Mouse (Mus musculus): Measurements from ENCODE around the gene Smtnl1. TPM values are rescaled to one million over a fixed set of nuclear protein-coding genes. Genes with fewer than 3 reads are reported as not detected.

Gene Smtnl1
- 0.37 and 0.49 TPM in 2 replicates for polyA plus RNA-seq (2014; fragmentation: Nextera tagmentation; extraction: Ambion mirVana)

- Histone ChIP-seq H3K9ac (ENCODE audit: low read depth, low read length) (no peak within 1 kb of the TSS), H3K4me1 (ENCODE audit: control insufficient read depth, insufficient read depth, low read length) (peaks cover 9% of the 10 kb centered on the region), H3K36me3 (ENCODE audit: control insufficient read depth, insufficient read depth, low read length) (no peaks in the 10 kb centered on the region), H3K4me3 (ENCODE audit: low read depth, low read length) (no peak within 1 kb of the TSS), H3K9me3 (replicated peaks; ENCODE audit: control insufficient read depth, low read length) (no peaks in the 10 kb centered on the region), H3K27ac (ENCODE audit: low read depth, low read length) (peak within 1 kb of the TSS; percentile 57), H3K27me3 (ENCODE audit: control insufficient read depth, insufficient read depth, low read length) (no peaks in the 10 kb centered on the region), H3K4me2 (no peak within 1 kb of the TSS)
- WGBS (ENCODE audit: insufficient replicate concordance) = 51% methylated on average over 13 of the region's 13 CpGs
- no peak for ATAC-seq (replicated peaks; ENCODE audit: insufficient number of reproducible peaks, low FRiP score, low TSS enrichment)
Measured at GRCm38 (mm10) chr2:84822552-84822951, at the start of gene Smtnl1. Smtnl1 (minus strand) TSS chr2:84822652.

- peaks cover 19% of the 10 kb centered on the region for H3K4me1 ChIP-seq (ENCODE audit: control insufficient read depth, insufficient read depth, low read length)
- H3K36me3 ChIP-seq (ENCODE audit: control insufficient read depth, insufficient read depth, low read length) = no peaks in the 10 kb centered on the region
- no peak overlapping the region for H3K9ac ChIP-seq (ENCODE audit: low read depth, low read length)
- WGBS (ENCODE audit: insufficient replicate concordance) = 59% methylated on average over 4 of the region's 4 CpGs
- no peak overlapping the region for H3K4me3 ChIP-seq (ENCODE audit: low read depth, low read length)
- peaks cover 93% of the 10 kb centered on the region for H3K27me3 ChIP-seq (ENCODE audit: control insufficient read depth, insufficient read depth, low read length)
- H3K4me2 ChIP-seq = no peak overlapping the region
- no peaks in the 10 kb centered on the region for H3K9me3 ChIP-seq (replicated peaks; ENCODE audit: control insufficient read depth, low read length)
- no peak for ATAC-seq (replicated peaks; ENCODE audit: insufficient number of reproducible peaks, low FRiP score, low TSS enrichment)
- no peak overlapping the region for H3K27ac ChIP-seq (ENCODE audit: low read depth, low read length)
Measured at GRCm38 (mm10) chr2:84870623-84871160, 48.2 kb upstream of the Smtnl1 start.

GRCm38 (mm10) chr2:84868977-84869376, 46.5 kb upstream of the Smtnl1 start:
- Histone ChIP-seq H3K9ac (ENCODE audit: low read depth, low read length) (no peak overlapping the region), H3K36me3 (ENCODE audit: control insufficient read depth, insufficient read depth, low read length) (no peaks in the 10 kb centered on the region), H3K9me3 (replicated peaks; ENCODE audit: control insufficient read depth, low read length) (no peaks in the 10 kb centered on the region), H3K4me2 (no peak overlapping the region), H3K27me3 (ENCODE audit: control insufficient read depth, insufficient read depth, low read length) (peaks cover 78% of the 10 kb centered on the region), H3K27ac (ENCODE audit: low read depth, low read length) (no peak overlapping the region), H3K4me1 (ENCODE audit: control insufficient read depth, insufficient read depth, low read length) (peaks cover 21% of the 10 kb centered on the region), H3K4me3 (ENCODE audit: low read depth, low read length) (no peak overlapping the region)
- ATAC-seq (replicated peaks; ENCODE audit: insufficient number of reproducible peaks, low FRiP score, low TSS enrichment) = no peak
- 58% methylated on average over 2 of the region's 2 CpGs for WGBS (ENCODE audit: insufficient replicate concordance)

- peaks cover 74% of the 10 kb centered on the region for H3K27me3 ChIP-seq (ENCODE audit: control insufficient read depth, insufficient read depth, low read length)
- no peak for ATAC-seq (replicated peaks; ENCODE audit: insufficient number of reproducible peaks, low FRiP score, low TSS enrichment)
- H3K4me3 ChIP-seq (ENCODE audit: low read depth, low read length) = no peak overlapping the region
- no peaks in the 10 kb centered on the region for H3K9me3 ChIP-seq (replicated peaks; ENCODE audit: control insufficient read depth, low read length)
- H3K9ac ChIP-seq (ENCODE audit: low read depth, low read length) = no peak overlapping the region
- no peak overlapping the region for H3K4me2 ChIP-seq
- H3K27ac ChIP-seq (ENCODE audit: low read depth, low read length) = no peak overlapping the region
- 4% methylated on average over 5 of the region's 5 CpGs for WGBS (ENCODE audit: insufficient replicate concordance)
- no peaks in the 10 kb centered on the region for H3K36me3 ChIP-seq (ENCODE audit: control insufficient read depth, insufficient read depth, low read length)
- H3K4me1 ChIP-seq (ENCODE audit: control insufficient read depth, insufficient read depth, low read length) = peaks cover 21% of the 10 kb centered on the region
Measured at GRCm38 (mm10) chr2:84868521-84868943, 46.1 kb upstream of the Smtnl1 start.

GRCm38 (mm10) chr2:84865616-84866571, 43.4 kb upstream of the Smtnl1 start:
- peak overlapping the region; percentile 38 for H3K4me3 ChIP-seq (ENCODE audit: low read depth, low read length)
- H3K27me3 ChIP-seq (ENCODE audit: control insufficient read depth, insufficient read depth, low read length) = peaks cover 47% of the 10 kb centered on the region
- no peak overlapping the region for H3K27ac ChIP-seq (ENCODE audit: low read depth, low read length)
- 2% methylated on average over 45 of the region's 47 CpGs for WGBS (ENCODE audit: insufficient replicate concordance)
- no peak for ATAC-seq (replicated peaks; ENCODE audit: insufficient number of reproducible peaks, low FRiP score, low TSS enrichment)
- peak overlapping the region; percentile 73 for H3K4me2 ChIP-seq
- H3K9me3 ChIP-seq (replicated peaks; ENCODE audit: control insufficient read depth, low read length) = no peaks in the 10 kb centered on the region
- peak overlapping the region; percentile 59 for H3K9ac ChIP-seq (ENCODE audit: low read depth, low read length)
- peaks cover 3% of the 10 kb centered on the region for H3K36me3 ChIP-seq (ENCODE audit: control insufficient read depth, insufficient read depth, low read length)
- H3K4me1 ChIP-seq (ENCODE audit: control insufficient read depth, insufficient read depth, low read length) = peaks cover 10% of the 10 kb centered on the region

GRCm38 (mm10) chr2:84862231-84862630, 39.8 kb upstream of the Smtnl1 start:
- Histone ChIP-seq H3K4me2 (no peak overlapping the region), H3K9me3 (replicated peaks; ENCODE audit: control insufficient read depth, low read length) (no peaks in the 10 kb centered on the region), H3K27me3 (ENCODE audit: control insufficient read depth, insufficient read depth, low read length) (peaks cover 18% of the 10 kb centered on the region), H3K4me3 (ENCODE audit: low read depth, low read length) (no peak overlapping the region), H3K4me1 (ENCODE audit: control insufficient read depth, insufficient read depth, low read length) (peaks cover 10% of the 10 kb centered on the region), H3K9ac (ENCODE audit: low read depth, low read length) (no peak overlapping the region), H3K27ac (ENCODE audit: low read depth, low read length) (no peak overlapping the region), H3K36me3 (ENCODE audit: control insufficient read depth, insufficient read depth, low read length) (peaks cover 19% of the 10 kb centered on the region)
- ATAC-seq (replicated peaks; ENCODE audit: insufficient number of reproducible peaks, low FRiP score, low TSS enrichment) = no peak
- WGBS (ENCODE audit: insufficient replicate concordance) = 78% methylated on average over 3 of the region's 3 CpGs

GRCm38 (mm10) chr2:84861430-84861829, 39.0 kb upstream of the Smtnl1 start:
- H3K9ac ChIP-seq (ENCODE audit: low read depth, low read length) = no peak overlapping the region
- H3K4me1 ChIP-seq (ENCODE audit: control insufficient read depth, insufficient read depth, low read length) = peaks cover 10% of the 10 kb centered on the region
- no peak for ATAC-seq (replicated peaks; ENCODE audit: insufficient number of reproducible peaks, low FRiP score, low TSS enrichment)
- peaks cover 23% of the 10 kb centered on the region for H3K36me3 ChIP-seq (ENCODE audit: control insufficient read depth, insufficient read depth, low read length)
- no peak overlapping the region for H3K27ac ChIP-seq (ENCODE audit: low read depth, low read length)
- 65% methylated on average over 3 of the region's 3 CpGs for WGBS (ENCODE audit: insufficient replicate concordance)
- no peaks in the 10 kb centered on the region for H3K9me3 ChIP-seq (replicated peaks; ENCODE audit: control insufficient read depth, low read length)
- no peak overlapping the region for H3K4me2 ChIP-seq
- no peak overlapping the region for H3K4me3 ChIP-seq (ENCODE audit: low read depth, low read length)
- H3K27me3 ChIP-seq (ENCODE audit: control insufficient read depth, insufficient read depth, low read length) = peaks cover 10% of the 10 kb centered on the region

- Histone ChIP-seq H3K4me1 (ENCODE audit: control insufficient read depth, insufficient read depth, low read length) (no peaks in the 10 kb centered on the region), H3K27me3 (ENCODE audit: control insufficient read depth, insufficient read depth, low read length) (no peaks in the 10 kb centered on the region), H3K4me2 (no peak overlapping the region), H3K4me3 (ENCODE audit: low read depth, low read length) (no peak overlapping the region), H3K27ac (ENCODE audit: low read depth, low read length) (no peak overlapping the region), H3K36me3 (ENCODE audit: control insufficient read depth, insufficient read depth, low read length) (peaks cover 23% of the 10 kb centered on the region), H3K9ac (ENCODE audit: low read depth, low read length) (no peak overlapping the region), H3K9me3 (replicated peaks; ENCODE audit: control insufficient read depth, low read length) (no peaks in the 10 kb centered on the region)
- WGBS (ENCODE audit: insufficient replicate concordance) = 84% methylated on average over 7 of the region's 7 CpGs
- no peak for ATAC-seq (replicated peaks; ENCODE audit: insufficient number of reproducible peaks, low FRiP score, low TSS enrichment)
Measured at GRCm38 (mm10) chr2:84859991-84860780, 37.7 kb upstream of the Smtnl1 start.

Measured in heart, embryonic 11.5 days (tissue).